In genomic region chr10:120561821-120562220, GRCm38 (mm10) we compare ENCODE assay signal across 13 mouse cellular contexts.
"Had no signal": no experiment of that assay in that cellular context is flagged by ENCODE, and none has a peak within 500 bp of the region (broad histone marks: within the 10 kb centered on the region; RNA-seq: fewer than 3 reads in every experiment).

No protein-coding gene starts in this region.

- H3K36me3 ChIP-seq: intestine, embryonic 15.5 days; limb, embryonic 12.5 days; limb, embryonic 15.5 days; liver, embryonic 13.5 days had no signal

- H3K9me3 ChIP-seq: intestine, embryonic 15.5 days; limb, embryonic 12.5 days; limb, embryonic 15.5 days; liver, embryonic 13.5 days had no signal

- H3K4me2 ChIP-seq: intestine, embryonic 15.5 days; limb, embryonic 12.5 days; limb, embryonic 15.5 days; liver, embryonic 13.5 days; midbrain, embryonic 11.5 days had no signal

- H3K27me3 ChIP-seq: intestine, embryonic 15.5 days had no signal

- DNase-seq: left cerebral cortex, postnatal 4 days; liver, embryonic 13.5 days; lung, adult 2 months; lung, postnatal 14 days; lung, postnatal 4 days; midbrain, embryonic 14.5 days; thymus, adult 18-20 months; thymus, postnatal 36 days had no signal

- H3K27ac ChIP-seq: intestine, embryonic 15.5 days; kidney, postnatal 0 days; limb, embryonic 12.5 days; limb, embryonic 15.5 days; liver, embryonic 13.5 days had no signal

- ATAC-seq: intestine, embryonic 15.5 days had no signal

- H3K4me3 ChIP-seq: intestine, embryonic 15.5 days; limb, embryonic 12.5 days; limb, embryonic 15.5 days; liver, embryonic 13.5 days had no signal

- H3K9ac ChIP-seq: intestine, embryonic 15.5 days; limb, embryonic 12.5 days; limb, embryonic 15.5 days; liver, embryonic 13.5 days had no signal
